Mouse (Mus musculus) right cerebral cortex, postnatal 25 days (tissue): Measurements from ENCODE around the gene Zcchc7.

Experiments
- DNase-seq: peaks from one replicate; pipeline ENCODE4 v3.0.0; 2022

Zcchc7 gene

DNA sequence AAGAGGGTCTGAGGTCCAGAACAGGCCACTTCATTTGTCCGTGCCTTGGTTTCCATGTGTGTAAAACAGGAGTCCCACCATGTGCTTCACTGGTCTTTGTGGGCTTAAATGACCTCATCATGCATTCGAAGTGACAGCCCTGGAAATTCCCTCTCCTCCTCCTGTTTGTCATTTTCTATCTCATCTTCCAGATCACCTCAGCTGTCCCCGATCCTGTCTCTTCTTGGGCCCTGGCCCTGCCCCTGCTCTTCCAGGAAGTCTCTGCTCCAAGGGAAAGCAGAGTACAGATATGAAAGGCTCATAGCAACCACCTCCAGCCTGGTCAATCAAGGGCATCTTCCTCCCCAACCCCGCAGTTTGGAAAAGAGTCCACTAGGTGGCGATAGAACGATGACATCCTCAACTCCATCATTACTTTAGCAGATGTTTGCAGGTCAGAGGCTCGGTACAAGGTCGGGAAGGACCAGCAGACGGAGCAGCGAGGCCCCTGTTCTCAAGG lies 215.0 kb downstream of the Zcchc7 start:
- DNase-seq: no peak

- peak; percentile 82 for DNase-seq
Measured at GRCm38 (mm10) chr4:44973450-44973849, 217.8 kb downstream of the Zcchc7 start.

DNA sequence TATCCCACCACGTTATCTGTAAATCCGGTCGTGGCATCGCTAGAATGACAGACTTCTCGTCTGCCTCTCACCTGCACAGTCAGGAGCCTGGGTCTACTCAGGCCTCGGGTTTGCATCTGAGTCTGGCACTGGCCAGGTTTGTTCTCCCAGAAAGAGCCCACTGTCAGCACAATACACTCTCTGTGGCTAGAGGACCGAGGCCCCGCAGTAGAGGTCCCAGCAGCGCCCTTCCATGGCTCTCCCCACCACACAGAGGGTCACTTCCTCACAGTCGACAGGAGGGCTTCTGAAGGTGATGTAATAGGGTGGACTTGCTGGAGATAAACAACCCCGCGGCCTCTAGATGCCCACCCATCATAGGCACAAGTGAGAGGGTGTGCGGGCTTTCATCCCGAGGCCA lies 218.2 kb downstream of the Zcchc7 start:
- no peak for DNase-seq

DNA sequence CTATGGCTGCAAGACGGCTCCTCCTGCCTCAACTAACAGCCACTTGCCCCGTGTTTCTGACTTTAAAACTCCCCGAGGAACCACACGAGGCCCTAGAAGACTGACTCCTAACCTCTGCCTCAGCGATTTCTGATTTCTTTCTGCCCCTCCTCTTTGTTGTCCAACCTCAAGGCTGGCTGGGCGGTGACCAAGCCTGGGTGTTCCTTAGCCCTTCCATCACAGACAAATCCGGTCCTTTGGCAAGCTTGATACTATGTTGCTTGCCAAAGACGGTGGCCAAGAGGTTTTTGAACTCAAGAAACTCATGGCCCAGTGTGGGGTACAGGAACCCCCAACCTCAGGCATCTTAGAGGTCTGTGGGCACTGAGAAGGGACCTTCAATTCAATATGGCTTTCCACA lies 218.7 kb downstream of the Zcchc7 start:
- DNase-seq: no peak

DNA sequence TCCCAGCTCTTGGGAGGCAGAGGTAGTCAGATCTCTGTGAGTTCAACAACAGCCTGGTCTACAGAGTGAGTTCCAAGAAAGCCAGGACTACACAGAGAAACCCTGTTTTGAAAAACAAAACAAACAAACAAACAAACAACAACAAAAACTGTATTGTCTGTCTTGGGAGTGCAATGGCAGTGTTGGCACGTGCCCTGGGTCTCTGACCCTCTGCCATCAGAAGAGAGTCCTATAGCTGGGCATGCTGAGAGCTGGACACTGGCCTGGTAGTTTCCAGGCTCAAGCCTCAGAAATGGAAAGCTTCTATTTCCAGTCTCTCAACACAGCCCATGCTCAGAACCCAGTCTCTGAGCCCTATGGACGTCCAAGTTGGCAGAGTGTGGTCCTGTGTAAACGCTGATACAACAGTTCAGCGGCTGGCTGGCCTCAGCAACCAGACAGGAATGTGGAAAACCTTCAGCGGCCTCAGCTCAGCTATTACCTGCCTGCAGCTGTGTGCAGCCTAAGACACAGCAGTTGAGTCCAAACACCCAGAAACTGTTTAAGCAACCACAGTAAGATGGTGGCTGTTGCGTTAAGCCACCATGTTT lies 220.4 kb downstream of the Zcchc7 start:
- no peak for DNase-seq

DNA sequence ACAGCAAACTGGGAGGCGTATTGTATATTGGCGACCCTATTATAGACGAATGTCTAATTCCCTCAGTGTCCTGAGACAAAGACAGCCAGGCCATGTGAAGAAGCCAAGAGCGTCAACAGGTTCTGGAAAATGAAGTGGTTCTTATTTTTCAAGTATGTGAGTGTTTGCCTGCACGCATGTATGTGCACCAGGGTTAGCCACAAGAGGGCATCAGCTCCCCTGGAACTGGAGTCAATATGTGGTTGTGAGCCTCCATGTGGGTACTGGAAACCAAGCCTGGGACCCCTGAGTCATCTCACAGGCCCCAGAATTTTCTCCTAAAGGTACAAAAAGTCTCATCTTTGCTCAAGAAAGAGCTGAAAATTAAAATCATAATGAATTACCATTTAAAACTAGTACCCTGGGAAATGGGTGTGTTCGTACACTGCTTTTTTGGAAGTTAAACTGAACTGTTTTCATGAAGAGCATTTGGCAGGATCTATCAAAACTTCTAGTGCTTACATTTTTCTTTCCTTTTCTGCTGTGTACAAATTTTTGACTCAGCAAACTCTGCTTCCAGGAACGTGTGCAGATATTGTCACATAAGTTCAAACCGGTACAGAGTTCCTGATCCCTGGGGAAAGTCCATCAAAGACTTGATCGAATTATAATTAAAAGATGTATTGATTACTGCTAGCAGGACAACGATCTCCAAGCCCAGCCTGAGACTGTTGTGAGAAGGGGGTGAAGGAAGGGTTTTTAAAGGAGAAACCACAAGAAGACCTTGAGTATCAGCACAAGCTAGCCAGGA lies 221.4 kb downstream of the Zcchc7 start:
- DNase-seq: no peak

- DNase-seq: no peak
Measured at GRCm38 (mm10) chr4:44978175-44978574, 222.5 kb downstream of the Zcchc7 start.

- no peak for DNase-seq
Measured at GRCm38 (mm10) chr4:44979794-44980338, 224.2 kb downstream of the Zcchc7 start.

- peak; percentile 72 for DNase-seq
Measured at GRCm38 (mm10) chr4:44981280-44981973, 225.8 kb downstream of the Zcchc7 start, which contains the start of gene Grhpr. Gene Grhpr (plus strand): TSS chr4:44981395.
